Mouse (Mus musculus) brown adipose tissue, adult 24 weeks (tissue): ENCODE measurements around the gene Atp5j2. TPM values are rescaled to one million over a fixed set of nuclear protein-coding genes. Genes with fewer than 3 reads are reported as not detected.
"Not testable (repeated sequence)": the region's sequence is repeated elsewhere in the genome, so short reads cannot be mapped to it uniquely, and the experiment has no call there.

Experiments
- H3K27ac ChIP-seq: fragments of 200-500 bp; replicated peaks from 2 replicates; pipeline ENCODE4 v1.5.1; 2012; ENCODE audit warnings: low read depth, mild to moderate bottlenecking, low read length
- H3K4me1 ChIP-seq: fragments of 200-500 bp; 2 replicates; pipeline ENCODE4 v1.6.1; 2012; ENCODE audit warnings: low read length, mixed read lengths; ENCODE audit not compliant: control insufficient read depth, insufficient read depth, insufficient read length
- H3K4me3 ChIP-seq: fragments of 200-500 bp; 2 replicates; pipeline ENCODE4 v1.5.1; 2012; ENCODE audit warnings: low read depth, mild to moderate bottlenecking, low read length, moderate library complexity; ENCODE audit not compliant: insufficient read depth
- polyA plus RNA-seq: library from polyadenylated mRNA; stranded (reverse); fragments of >200 nt; gene quantifications from 2 replicates; pipeline ENCODE4 v1.2.4, GENCODE M21; 2012; ENCODE audit not compliant: missing spikeins, insufficient read depth, insufficient read length

Gene Atp5j2
- polyA plus RNA-seq: 3,242 and 3,801 TPM in 2 replicates

DNA sequence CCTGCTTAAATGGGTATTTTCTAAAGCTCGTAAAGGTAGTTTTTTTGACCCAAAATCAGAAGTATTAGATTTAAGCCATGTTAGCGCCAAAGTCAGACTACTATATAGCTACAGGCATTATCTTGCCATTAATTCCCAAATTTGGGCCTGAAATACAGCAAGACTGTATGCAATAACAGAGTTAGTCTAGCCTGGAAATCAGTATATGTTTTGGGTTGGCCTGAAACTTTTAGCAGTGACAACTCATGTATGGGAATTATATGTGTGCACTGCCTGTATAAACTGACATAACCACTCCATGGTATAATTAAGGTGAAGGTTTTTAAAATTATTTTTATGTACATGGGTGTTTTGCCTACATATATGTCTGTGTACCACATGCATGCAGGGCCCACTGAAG lies at the start of gene Atp5j2:
Atp5j2 (minus strand) TSS at position 101 of the 400 bp plus-strand sequence.
- Histone ChIP-seq H3K27ac (peak within 1 kb of the TSS; percentile 94), H3K4me3 (peak within 1 kb of the TSS; percentile 85)

DNA sequence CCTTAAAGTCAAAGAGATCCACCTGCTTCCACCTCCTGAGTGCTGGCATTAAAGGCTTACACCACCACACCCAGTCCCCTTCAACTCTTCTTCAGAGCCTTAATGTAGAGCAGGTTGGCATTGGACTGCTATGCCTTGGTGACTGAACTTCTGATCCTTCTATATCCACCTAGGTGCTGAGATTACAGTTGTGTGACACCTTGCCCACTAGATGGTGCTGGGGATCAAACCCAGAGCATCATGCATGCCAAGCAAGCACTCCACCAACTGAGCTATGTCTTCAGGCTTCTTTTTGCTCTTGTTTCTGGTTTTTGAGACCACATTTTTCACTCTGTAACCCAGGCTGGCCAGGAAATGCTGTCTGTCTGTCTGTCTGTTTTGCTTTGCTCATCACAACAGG lies 42.8 kb upstream of the Atp5j2 start:
- H3K4me1 ChIP-seq: peaks cover 2% of the 10 kb centered on the region; the same call in 1 of the 2 replicates
- no peak overlapping the region for H3K27ac ChIP-seq
- no peak overlapping the region for H3K4me3 ChIP-seq

More for the DNA sequence above, at the start of gene Atp5j2:
- no peaks in the 10 kb centered on the region; the same call in 1 of the 2 replicates for H3K4me1 ChIP-seq

DNA sequence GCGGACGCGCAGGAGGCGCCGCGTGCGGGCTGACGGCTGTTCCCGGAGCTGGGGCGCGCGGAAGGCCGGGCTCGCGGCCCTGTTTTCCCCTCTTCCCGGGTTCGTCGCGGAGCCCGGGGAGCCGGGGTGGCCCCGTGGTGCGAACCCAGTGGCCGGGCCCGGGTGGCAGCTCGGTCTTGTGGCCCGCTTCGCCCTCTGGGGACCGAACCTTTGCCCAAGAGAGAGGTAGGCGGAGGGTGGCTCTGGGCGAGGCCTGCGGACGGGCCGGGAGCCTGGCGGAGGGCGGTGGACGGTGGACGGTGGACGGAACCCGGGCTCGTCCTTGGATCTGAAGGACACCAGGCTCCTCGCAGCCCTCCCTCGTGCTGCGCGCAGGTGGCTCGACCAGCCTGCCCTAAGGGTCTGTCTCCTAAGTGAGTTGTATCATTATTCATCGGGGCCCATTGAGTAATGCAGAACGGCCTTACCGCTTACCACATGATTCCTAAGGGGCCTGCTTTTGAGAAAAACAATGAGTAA lies 40.1 kb upstream of the Atp5j2 start:
- peak overlapping the region; percentile 84 for H3K4me3 ChIP-seq
- peaks cover 2% of the 10 kb centered on the region; the same call in 1 of the 2 replicates for H3K4me1 ChIP-seq
- H3K27ac ChIP-seq: peak overlapping the region; percentile 81

DNA sequence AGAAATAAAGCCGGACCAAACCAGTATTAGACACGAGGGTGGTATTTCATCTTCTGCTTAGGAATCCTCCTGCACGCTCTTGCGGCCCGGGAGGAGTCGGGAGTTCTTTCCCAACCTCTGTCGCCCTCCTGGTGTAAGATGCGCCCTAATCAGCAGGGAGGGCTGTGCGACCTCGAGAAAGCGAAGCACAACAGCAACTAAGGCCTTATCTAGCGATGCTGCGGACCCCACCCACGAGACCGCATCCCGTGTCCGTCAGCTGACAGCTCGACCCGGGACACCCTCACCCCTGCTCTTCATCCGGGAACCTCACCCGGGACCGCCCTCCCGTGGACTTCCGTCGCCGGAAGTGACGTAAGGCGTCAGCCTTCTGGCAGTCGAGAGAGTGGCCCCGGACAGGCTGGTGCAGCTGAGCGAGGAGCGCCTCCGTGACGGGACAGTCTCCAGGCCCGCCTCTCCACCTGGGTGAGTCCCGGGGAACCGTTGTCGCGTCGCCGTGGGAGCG lies 39.6 kb upstream of the Atp5j2 start, which contains the start of gene Zfp655:
Zfp655 (plus strand) TSS at position 349 of the 505 bp plus-strand sequence.
- peak within 1 kb of the TSS; percentile 84 for H3K4me3 ChIP-seq
- H3K4me1 ChIP-seq: peaks cover 2% of the 10 kb centered on the region; the same call in 1 of the 2 replicates
- peak within 1 kb of the TSS; percentile 98 for H3K27ac ChIP-seq

DNA sequence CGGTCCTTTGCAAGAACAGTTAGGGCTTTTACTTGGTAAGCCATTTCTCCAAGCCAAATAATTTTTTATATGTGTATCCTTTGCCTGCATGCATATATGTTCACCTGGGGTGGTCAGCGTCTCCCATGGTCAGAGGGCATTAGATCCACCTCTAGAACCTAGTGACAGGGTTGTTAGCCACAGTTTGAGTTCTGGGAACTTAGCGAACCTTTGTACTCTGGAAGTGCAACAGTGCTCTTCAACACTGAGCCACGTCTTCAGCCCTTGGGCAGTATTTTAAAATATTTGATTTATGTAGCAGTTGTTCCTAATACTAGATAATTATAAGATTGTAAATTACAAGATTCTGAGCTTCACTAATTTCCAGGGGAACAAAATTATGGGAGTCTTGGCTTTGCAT lies 38.8 kb upstream of the Atp5j2 start:
- H3K4me1 ChIP-seq: peaks cover 2% of the 10 kb centered on the region; the same call in 1 of the 2 replicates
- no peak overlapping the region for H3K4me3 ChIP-seq
- peak overlapping the region; percentile 98 for H3K27ac ChIP-seq

DNA sequence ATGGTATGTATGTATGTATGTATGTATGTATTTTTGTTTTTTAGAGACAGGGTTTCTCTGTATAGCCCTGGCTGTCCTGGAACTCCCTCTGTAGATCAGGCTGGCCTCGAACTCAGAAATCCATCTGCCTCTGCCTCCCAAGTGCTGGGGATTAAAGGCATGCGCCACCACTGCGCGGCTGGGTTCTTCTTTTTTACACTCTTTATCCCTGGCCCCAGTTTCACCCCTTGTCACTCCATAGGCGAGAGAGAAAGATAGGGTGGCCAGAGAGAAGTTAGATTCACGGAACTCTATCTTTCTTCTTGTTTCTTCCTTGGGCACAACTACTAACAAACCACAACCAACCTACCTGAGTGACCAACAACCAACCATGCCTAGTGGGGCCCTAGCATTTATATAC lies 37.4 kb upstream of the Atp5j2 start:
- H3K4me3 ChIP-seq, H3K4me1 ChIP-seq, H3K27ac ChIP-seq: not testable (repeated sequence)

DNA sequence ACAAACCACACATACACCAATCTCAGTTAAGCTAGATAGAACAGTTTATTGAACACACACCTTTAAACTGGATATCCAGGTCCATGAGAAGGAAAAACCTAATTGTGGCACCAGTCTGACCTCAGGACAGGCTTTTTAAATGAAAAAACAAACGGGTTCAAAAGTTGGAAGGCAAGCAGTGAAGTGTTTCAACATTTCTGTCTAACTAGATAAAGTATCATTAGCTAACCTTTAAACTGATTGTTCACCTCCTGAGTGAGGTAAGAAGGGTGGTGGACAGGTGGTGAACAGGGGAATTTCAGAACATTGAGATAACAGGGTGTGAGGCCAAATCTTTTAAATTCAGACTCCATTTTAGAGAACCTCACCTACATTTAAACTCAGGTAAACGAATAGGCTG lies 34.6 kb upstream of the Atp5j2 start:
- Histone ChIP-seq H3K4me1 (peaks cover 2% of the 10 kb centered on the region; the same call in 1 of the 2 replicates), H3K4me3 (no peak overlapping the region), H3K27ac (no peak overlapping the region)

DNA sequence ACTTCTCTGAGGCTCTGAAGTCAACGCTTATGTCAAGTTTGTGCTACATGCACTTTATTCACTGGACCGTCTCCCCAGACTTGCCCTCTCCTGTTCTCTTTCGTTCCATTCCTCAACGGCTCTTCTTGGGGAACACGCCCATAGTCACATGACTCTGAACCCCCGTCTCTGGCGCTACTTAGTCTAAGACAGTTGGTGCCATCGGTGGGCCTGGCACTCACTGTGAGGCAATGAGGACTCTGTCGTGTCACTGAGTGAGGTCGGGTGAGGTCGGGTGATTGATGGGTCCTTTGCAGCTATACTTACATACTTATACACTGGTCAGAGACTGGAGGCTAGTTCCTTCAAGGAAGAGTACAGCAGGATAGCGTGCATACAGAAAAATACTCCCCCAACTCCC lies 31.5 kb upstream of the Atp5j2 start:
- Histone ChIP-seq H3K27ac (no peak overlapping the region), H3K4me3 (no peak overlapping the region), H3K4me1 (no peaks in the 10 kb centered on the region)

DNA sequence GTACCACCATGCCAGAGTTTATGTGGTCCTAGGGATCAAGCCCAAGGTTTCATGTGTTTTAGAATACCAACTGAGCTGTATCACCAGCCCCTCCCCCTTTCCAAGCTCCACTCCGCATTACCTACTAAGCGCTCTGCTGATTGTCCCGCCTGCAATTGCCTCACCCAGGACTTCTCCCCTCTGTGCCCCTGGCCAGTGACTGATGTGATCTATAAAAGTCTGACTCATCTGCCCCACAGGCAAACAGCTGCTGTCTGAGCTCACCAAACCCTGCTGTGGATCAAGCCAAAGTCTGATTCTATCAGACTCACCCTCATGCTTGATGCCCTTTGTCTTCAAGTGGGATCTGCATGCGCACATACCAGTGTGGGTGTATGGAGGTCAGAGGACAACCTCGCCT lies 31.0 kb upstream of the Atp5j2 start:
- no peak overlapping the region for H3K4me3 ChIP-seq
- H3K27ac ChIP-seq: no peak overlapping the region

DNA sequence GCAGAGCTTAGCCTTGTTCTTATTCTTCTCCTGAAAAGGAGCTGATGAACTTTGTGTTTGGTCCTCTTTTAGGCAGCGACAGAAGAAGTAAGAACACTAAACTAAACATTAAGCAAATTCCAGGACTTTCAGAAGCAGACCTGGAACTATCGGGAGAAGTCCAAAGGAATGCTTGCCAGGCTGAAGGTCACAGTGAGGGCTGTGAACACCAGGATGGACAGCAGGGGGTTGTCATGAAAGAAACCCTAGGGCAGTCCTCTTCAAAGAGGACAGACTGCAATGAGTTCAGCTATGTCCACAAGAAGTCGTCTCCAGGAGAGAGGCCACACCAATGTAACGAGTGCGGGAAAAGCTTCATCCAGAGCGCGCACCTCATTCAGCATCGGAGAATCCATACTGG lies 28.1 kb upstream of the Atp5j2 start:
- no peak overlapping the region for H3K27ac ChIP-seq
- no peak overlapping the region for H3K4me3 ChIP-seq

More for the DNA sequence above, 31.0 kb upstream of the Atp5j2 start:
- no peaks in the 10 kb centered on the region for H3K4me1 ChIP-seq

DNA sequence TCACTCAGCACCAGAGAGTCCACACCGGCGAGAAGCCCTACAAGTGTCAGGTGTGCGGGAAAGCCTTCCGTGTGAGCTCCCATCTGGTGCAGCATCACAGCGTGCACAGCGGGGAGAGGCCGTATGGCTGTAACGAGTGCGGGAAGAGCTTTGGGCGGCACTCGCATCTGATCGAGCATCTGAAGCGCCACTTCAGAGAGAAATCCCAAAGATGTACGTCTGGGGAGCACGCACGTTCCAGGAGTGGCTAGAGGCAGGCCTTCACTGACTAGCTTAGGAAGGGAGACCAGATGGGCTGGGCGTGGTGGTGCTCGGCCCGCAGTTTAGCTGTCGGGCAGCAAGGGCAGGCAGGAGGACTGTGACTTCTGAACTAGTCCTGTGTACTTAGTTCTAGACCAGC lies 26.8 kb upstream of the Atp5j2 start:
- no peak overlapping the region for H3K27ac ChIP-seq
- no peak overlapping the region for H3K4me3 ChIP-seq
- no peaks in the 10 kb centered on the region for H3K4me1 ChIP-seq

More for the DNA sequence above, 28.1 kb upstream of the Atp5j2 start:
- no peaks in the 10 kb centered on the region for H3K4me1 ChIP-seq

DNA sequence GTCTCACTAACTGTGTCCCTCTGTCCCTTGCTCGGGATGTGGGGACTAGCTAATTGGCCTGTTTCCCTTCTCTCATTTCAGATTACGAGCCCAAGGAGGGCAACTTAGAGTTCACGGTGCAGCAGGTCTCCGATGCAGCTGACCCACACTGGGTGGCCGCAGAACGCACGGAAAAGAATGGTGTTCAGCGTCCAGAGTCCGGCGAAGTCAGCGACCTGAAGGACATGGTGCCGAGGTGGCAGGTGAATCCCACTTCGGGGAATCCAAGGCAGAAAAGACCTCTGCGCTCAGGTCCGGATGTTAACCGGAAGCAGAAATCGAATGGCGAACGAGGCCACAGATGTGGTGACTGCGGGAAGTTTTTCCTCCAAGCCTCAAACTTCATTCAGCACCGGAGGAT lies 26.3 kb upstream of the Atp5j2 start:
- no peak overlapping the region for H3K27ac ChIP-seq
- no peak overlapping the region for H3K4me3 ChIP-seq
- H3K4me1 ChIP-seq: no peaks in the 10 kb centered on the region

DNA sequence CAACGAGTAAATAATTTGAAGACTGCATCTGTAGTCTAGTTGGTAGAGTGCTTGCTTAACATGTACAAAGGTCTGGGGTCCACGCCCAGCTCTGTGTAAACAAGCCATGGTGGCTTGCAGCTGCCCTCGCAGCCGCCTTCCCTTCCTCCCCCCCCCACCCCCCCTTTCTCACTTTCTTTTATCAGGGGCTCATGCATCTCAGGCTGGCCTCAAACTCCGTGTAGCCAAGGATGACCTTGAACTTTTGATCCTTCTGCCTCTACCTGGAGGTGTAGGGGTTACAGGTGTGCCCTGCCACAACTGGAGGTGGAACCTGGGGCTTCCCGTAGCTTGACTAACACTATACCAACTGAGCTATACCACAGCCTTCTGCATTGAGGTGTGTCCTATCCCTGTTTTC lies 25.9 kb upstream of the Atp5j2 start:
- Histone ChIP-seq H3K4me1 (no peaks in the 10 kb centered on the region), H3K27ac (no peak overlapping the region), H3K4me3 (no peak overlapping the region)

DNA sequence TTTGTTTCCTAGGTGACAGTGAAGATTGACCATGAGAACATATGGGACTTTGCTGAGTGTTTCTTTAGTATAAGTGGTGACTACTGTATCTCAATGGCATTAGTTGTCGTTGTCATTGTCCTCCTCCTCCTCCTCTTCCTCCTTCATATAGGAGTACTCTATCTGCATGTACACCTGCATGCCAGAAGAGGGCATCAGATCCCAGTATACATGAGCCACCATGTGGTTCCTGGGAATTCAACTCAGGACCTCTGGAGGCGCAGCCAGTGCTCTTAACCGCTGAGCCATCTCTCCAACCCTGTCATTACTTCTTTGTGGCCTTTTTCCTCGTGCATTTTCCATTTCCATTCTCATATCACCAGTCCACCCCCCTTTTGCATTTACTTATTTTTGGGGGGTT lies 22.8 kb upstream of the Atp5j2 start:
- no peaks in the 10 kb centered on the region for H3K4me1 ChIP-seq
- H3K27ac ChIP-seq: no peak overlapping the region

DNA sequence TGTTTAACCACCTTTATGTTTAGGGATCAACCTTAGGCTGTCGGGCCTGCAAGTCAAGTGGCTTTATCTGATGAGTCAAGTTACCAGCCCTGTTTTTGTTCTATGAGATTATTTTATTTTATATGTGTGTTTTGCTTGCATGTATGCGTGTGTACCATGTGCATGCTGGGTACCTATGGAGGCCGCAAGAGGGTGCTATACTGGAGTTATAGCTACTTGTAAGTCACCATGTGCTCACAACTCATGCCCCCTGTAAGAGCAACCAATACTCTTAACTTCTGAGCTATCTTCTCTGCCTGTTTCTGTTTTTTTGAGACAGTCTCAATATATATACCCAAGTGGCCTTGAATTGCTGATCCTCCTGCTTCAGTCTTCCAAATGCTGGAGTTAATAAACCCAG lies 21.6 kb upstream of the Atp5j2 start:
- no peak overlapping the region for H3K4me3 ChIP-seq
- H3K27ac ChIP-seq: no peak overlapping the region
- no peaks in the 10 kb centered on the region for H3K4me1 ChIP-seq

More for the DNA sequence above, 22.8 kb upstream of the Atp5j2 start:
- no peak overlapping the region for H3K4me3 ChIP-seq

DNA sequence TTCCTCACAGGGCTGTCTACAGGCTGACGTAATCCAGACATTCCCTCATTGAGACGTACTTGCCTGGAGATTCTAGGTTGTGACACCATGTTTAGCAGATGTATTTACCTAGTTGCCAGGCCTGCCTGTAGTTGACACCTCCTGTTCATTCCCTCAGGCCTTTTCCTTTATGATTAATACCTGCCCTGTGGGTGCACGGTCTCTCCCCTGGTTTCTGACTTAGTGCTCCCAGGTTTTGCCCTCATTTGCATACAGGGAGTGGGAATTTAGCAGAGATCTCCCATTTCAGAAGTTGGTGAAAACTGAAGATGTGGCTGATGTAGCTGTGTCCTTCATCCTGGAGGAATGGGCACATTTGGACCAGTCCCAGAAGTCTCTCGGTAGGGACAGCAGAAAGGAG lies 20.4 kb upstream of the Atp5j2 start:
- no peak overlapping the region for H3K4me3 ChIP-seq
- no peak overlapping the region for H3K27ac ChIP-seq
- no peaks in the 10 kb centered on the region for H3K4me1 ChIP-seq
